Mouse (Mus musculus) midbrain, embryonic 12.5 days (tissue): ENCODE measurements at regions not wholly inside any gene's neighbourhood (a gene's known extent, or its start where the extent isn't known, plus 50 kb on each side); places are given as distances from the start of the nearest gene placed in this dataset.
"Not testable (repeated sequence)": the region's sequence is repeated elsewhere in the genome, so short reads cannot be mapped to it uniquely, and the experiment has no call there.

Source experiments
- ATAC-seq: fragments of 200-750 bp; cut with Nextera tagmentation; 2 replicates; pipeline ENCODE4 v1.8.0; 2017; ENCODE audit warnings: low read depth, moderate TSS enrichment, moderate library complexity; ENCODE audit not compliant: low FRiP score
- H3K27ac ChIP-seq: fragments of 300-500 bp; sonication (generic); replicated peaks from 2 replicates; pipeline ENCODE4 v1.5.1; 2016; ENCODE audit warnings: mild to moderate bottlenecking
- H3K27me3 ChIP-seq: fragments of 300-500 bp; sonication (generic); 2 replicates; pipeline ENCODE4 v1.6.1; 2016; ENCODE audit warnings: mild to moderate bottlenecking
- H3K36me3 ChIP-seq: fragments of 300-500 bp; sonication (generic); 2 replicates; pipeline ENCODE4 v1.6.1; 2016
- H3K4me1 ChIP-seq: fragments of 300-500 bp; sonication (generic); 2 replicates; pipeline ENCODE4 v1.6.1; 2016
- H3K4me2 ChIP-seq: fragments of 300-500 bp; sonication (generic); replicated peaks from 2 replicates; pipeline ENCODE4 v1.6.1; 2016; ENCODE audit warnings: mild to moderate bottlenecking, moderate library complexity
- H3K4me3 ChIP-seq: fragments of 300-500 bp; sonication (generic); 2 replicates; pipeline ENCODE4 v1.5.1; 2016; ENCODE audit warnings: mild to moderate bottlenecking
- H3K9ac ChIP-seq: fragments of 300-500 bp; sonication (generic); replicated peaks from 2 replicates; pipeline ENCODE4 v1.6.1; 2016; ENCODE audit warnings: mild to moderate bottlenecking, moderate library complexity
- H3K9me3 ChIP-seq: fragments of 300-500 bp; sonication (generic); 2 replicates; pipeline ENCODE4 v1.6.1; 2016; ENCODE audit warnings: mild to moderate bottlenecking
- WGBS: fragments of 180-500 bp; shearing (Covaris S2); methylation state at CpG from one replicate; pipeline ENCODE4 v1.1.7; 2016; 5-methylcytosine and 5-hydroxymethylcytosine counted together

DNA sequence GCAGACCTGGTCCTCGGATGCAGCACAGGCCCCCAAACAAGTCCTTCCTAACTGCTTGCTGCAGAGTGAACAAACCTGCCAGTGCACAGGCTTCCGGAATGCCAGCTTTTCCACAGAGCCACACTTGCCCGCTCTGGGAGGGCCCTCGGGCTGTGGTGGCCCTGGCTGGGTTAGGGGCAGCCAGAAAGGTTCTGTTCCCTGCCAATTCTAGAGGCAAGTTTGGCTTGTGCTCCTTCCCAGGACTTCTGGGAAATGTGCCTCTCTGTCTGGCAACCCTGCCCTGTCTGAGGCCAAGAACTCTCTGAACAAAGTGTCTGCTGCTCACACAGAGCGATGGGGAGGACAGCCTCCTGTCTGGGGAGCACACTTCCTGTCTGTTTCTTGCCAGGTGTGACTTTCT, 66.4 kb downstream of the Xrcc2 start:
- Histone ChIP-seq H3K27ac (no peak overlapping the region), H3K9ac (no peak overlapping the region), H3K4me3 (no peak overlapping the region), H3K36me3 (no peaks in the 10 kb centered on the region), H3K4me2 (no peak overlapping the region), H3K4me1 (no peaks in the 10 kb centered on the region), H3K9me3 (no peaks in the 10 kb centered on the region), H3K27me3 (no peaks in the 10 kb centered on the region)
- ATAC-seq = no peak
- WGBS = 91% methylated on average over 5 of the region's 5 CpGs

DNA sequence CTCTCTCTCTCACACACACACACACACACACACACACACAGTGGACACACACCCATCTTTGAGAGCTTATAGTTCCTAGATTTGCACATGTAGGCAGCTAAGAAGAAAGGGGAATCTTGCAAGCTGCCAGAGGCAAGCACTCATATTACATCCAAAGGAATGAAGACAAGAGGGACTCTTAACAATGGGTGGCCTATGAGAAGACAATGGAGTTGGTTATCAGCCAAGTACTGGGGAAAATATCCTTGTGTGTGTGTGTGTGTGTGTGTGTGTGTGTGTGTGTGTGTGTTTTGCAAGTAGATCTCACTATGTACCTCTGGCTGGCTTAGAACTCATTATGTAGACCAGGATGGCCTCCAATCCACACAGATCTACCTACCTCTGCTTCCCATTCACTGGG, 67.5 kb downstream of the Xrcc2 start:
- H3K36me3 ChIP-seq = no peaks in the 10 kb centered on the region
- H3K9ac ChIP-seq = no peak overlapping the region
- no peak overlapping the region for H3K4me2 ChIP-seq
- no peak overlapping the region for H3K4me3 ChIP-seq
- no peak for ATAC-seq
- H3K4me1 ChIP-seq = no peaks in the 10 kb centered on the region
- no peaks in the 10 kb centered on the region for H3K9me3 ChIP-seq
- no peak overlapping the region for H3K27ac ChIP-seq
- no peaks in the 10 kb centered on the region for H3K27me3 ChIP-seq

DNA sequence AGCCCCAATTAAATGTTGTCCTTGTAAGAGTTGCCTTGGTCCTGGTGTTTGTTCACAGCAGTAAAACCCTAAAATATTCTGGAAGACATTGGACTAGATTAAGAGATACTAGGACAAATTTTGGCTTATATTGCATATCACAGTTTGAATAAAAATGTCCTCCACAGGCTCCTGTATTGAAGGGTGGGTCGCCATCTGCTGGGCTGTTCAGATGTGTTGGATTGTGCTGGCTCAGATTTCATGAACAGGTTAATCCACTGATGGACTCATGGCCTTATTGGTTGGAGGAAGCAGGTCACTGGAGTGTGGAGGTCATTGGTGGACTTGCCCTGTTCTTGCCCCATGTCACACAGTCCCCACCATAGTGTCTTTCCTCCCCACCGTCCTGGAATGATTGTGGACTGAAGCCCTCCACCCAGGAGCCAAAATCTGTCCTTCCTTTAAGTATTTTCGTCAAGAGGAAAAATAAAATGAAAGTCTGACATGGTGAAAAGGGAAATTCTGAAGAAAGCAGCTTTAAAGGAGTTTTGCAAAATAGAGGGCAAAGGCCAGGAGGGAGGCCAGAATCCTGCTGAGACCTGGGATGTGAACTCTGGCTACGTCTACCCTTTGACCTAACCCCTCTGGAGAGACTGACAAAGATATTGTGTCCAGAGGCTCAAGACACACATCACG, 72.6 kb downstream of the Xrcc2 start:
- Histone ChIP-seq H3K27ac (no peak overlapping the region), H3K9ac (no peak overlapping the region), H3K4me2 (no peak overlapping the region), H3K36me3 (no peaks in the 10 kb centered on the region), H3K9me3 (0 out of 2 replicates have a peak, but pooled peaks cover 4% of the 10 kb centered on the region), H3K4me1 (no peaks in the 10 kb centered on the region), H3K27me3 (no peaks in the 10 kb centered on the region), H3K4me3 (no peak overlapping the region)
- whole genome bisulfite sequencing = 56% methylated on average over 5 of the region's 5 CpGs
- no peak for ATAC-seq

DNA sequence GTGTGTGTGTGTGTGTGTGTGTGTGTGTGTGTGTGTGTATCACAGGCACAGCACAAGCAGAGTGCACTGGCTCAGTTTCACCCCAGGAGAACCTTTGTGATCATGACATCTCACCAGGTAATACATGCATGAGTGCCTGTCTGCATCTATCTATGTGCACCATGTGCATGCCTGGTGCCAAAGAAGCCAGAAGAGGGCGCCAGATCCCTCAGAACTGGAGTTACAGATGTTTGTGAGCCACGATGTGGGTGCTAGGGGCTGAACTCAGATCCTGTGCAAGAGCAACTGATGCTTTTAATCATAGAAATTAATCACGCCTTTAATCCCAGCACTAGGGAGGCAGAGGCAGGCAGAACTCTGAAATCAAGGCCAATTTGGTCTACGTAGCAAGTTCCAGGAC, 75.9 kb downstream of the Xrcc2 start:
- Histone ChIP-seq H3K9ac (no peak overlapping the region), H3K27ac (no peak overlapping the region), H3K36me3 (no peaks in the 10 kb centered on the region), H3K27me3 (no peaks in the 10 kb centered on the region), H3K4me3 (no peak overlapping the region), H3K4me1 (no peaks in the 10 kb centered on the region), H3K4me2 (no peak overlapping the region), H3K9me3 (0 out of 2 replicates have a peak, but pooled peaks cover 4% of the 10 kb centered on the region)
- ATAC-seq = no peak
- 80% methylated on average over 4 of the region's 4 CpGs for WGBS

DNA sequence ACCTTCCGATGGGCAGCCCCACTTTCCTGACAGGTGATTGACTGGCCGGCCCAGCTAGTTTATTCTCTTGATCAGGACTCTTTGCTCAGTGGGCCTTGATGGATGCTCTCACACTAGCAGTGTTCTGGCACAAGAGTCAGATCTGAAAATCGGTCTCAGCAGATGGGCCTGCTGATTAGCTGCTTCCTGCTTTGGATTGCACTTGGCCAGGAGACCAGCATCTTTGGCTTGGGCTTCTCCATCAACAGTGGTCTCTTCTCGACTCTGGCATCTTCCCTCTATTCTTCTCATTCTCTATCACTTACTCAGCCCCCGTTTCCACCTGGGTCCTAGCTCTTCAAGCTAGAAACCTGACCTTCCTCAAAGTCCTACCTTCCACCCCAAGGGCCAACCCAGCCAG, 77.1 kb downstream of the Xrcc2 start:
- ATAC-seq = no peak
- no peak overlapping the region for H3K27ac ChIP-seq
- no peak overlapping the region for H3K4me2 ChIP-seq
- no peaks in the 10 kb centered on the region for H3K36me3 ChIP-seq
- H3K27me3 ChIP-seq = no peaks in the 10 kb centered on the region
- H3K4me3 ChIP-seq = no peak overlapping the region
- WGBS = 92% methylated on average over 5 of the region's 5 CpGs
- H3K4me1 ChIP-seq = peaks cover 1% of the 10 kb centered on the region; the same call in 1 of the 2 replicates
- 0 out of 2 replicates have a peak, but pooled peaks cover 4% of the 10 kb centered on the region for H3K9me3 ChIP-seq
- no peak overlapping the region for H3K9ac ChIP-seq

DNA sequence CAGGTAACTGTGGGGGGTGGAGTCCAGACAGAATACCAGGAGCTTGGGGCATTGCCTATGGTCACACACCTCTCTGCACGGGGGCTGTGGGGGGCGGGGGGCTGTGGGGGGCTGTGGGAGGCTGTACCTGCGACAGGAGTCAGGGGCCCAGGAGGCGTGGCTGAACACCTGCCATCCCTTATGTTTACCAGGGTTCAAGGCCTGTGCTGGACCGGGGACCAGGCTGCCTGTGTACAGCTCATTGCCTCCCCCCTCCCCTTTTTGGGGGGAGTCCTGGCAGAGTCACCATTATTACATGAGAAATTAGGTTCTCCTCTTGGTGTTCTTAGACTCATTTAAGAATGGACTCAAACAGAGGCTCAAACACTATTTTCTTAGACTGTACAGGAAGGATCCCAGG, 78.5 kb downstream of the Xrcc2 start:
- Histone ChIP-seq H3K4me2 (no peak overlapping the region), H3K9me3 (0 out of 2 replicates have a peak, but pooled peaks cover 4% of the 10 kb centered on the region), H3K4me3 (no peak overlapping the region), H3K27me3 (no peaks in the 10 kb centered on the region), H3K27ac (no peak overlapping the region), H3K4me1 (peaks cover 3% of the 10 kb centered on the region; the same call in 1 of the 2 replicates), H3K36me3 (no peaks in the 10 kb centered on the region), H3K9ac (no peak overlapping the region)
- 71% methylated on average over 5 of the region's 5 CpGs for WGBS
- no peak for ATAC-seq

DNA sequence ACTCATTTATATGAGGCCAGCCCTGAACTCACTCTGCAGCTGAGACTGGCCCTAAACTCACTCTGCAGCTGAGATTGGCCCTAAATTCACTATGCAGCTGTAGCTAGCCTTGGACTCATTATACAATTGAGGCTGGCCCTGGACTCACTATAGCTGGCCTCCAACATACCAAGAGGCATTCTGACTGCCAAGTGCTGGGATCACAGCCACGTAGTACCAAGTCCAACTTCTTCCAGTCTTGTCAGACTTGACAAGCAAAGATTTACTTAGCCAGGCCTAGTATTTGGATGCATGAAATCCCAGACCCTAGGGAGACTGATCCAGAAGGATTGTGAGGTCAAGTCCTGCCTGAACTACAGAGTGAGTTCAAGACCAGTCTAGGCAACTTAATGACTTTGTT, 81.6 kb downstream of the Xrcc2 start:
- H3K27ac ChIP-seq = no peak overlapping the region
- WGBS = 80% methylated on average over 1 of the region's 1 CpGs
- no peaks in the 10 kb centered on the region for H3K27me3 ChIP-seq
- no peaks in the 10 kb centered on the region for H3K36me3 ChIP-seq
- no peak overlapping the region for H3K9ac ChIP-seq
- no peaks in the 10 kb centered on the region for H3K9me3 ChIP-seq
- peaks cover 3% of the 10 kb centered on the region; the same call in 1 of the 2 replicates for H3K4me1 ChIP-seq
- H3K4me2 ChIP-seq = no peak overlapping the region
- ATAC-seq = no peak
- H3K4me3 ChIP-seq = no peak overlapping the region

DNA sequence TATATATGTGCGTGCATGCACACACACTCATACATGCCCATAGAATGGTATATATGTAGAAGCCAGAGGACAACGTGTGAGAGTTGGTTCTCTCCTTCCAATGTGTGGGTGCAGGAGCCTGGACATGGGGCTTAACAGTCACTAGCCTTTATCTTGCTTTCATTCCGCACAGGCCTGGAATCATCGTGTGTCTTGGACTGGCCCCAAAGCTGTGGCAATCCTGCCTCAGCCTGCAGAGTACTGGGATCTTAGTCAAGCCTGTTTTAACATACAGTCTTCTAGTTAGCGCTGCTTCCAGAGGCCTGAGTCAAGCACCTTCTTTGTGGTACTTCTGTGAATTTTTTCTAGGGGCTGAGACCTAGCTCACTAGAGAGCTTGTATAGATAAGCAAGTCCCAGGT, 85.8 kb downstream of the Xrcc2 start:
- Histone ChIP-seq H3K4me1 (peaks cover 3% of the 10 kb centered on the region; the same call in 1 of the 2 replicates), H3K9ac (no peak overlapping the region)

DNA sequence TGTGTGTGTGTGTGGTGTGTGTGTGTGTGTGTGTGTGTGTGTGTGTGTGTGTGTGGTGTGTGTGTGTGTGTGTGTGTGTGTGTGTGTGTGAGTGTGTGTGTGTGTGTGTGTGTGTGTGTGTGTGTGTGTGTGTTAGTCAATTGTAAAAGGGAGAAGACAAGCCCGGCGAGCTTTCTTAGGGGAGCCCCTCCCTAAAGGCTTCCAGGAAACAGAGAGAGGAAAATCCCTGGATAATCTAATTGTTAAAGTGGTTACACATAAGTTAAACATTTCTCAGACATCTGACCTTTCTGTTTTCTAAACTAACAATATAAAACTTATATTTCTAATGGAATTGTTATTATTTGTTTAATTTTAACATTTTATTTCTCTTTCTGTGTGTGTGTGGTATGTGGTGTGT, 86.3 kb downstream of the Xrcc2 start:
- not testable (repeated sequence) for H3K27ac ChIP-seq, H3K4me1 ChIP-seq, H3K9ac ChIP-seq, H3K9me3 ChIP-seq, ATAC-seq, H3K27me3 ChIP-seq, H3K36me3 ChIP-seq, H3K4me3 ChIP-seq, H3K4me2 ChIP-seq
- WGBS = 68% methylated on average over 2 of the region's 2 CpGs

More for the DNA sequence above, 85.8 kb downstream of the Xrcc2 start:
- no peaks in the 10 kb centered on the region for H3K27me3 ChIP-seq
- H3K27ac ChIP-seq = no peak overlapping the region
- ATAC-seq = no peak
- H3K4me2 ChIP-seq = no peak overlapping the region
- H3K36me3 ChIP-seq = no peaks in the 10 kb centered on the region
- 91% methylated on average over 5 of the region's 5 CpGs for WGBS
- no peak overlapping the region for H3K4me3 ChIP-seq
- no peaks in the 10 kb centered on the region for H3K9me3 ChIP-seq

DNA sequence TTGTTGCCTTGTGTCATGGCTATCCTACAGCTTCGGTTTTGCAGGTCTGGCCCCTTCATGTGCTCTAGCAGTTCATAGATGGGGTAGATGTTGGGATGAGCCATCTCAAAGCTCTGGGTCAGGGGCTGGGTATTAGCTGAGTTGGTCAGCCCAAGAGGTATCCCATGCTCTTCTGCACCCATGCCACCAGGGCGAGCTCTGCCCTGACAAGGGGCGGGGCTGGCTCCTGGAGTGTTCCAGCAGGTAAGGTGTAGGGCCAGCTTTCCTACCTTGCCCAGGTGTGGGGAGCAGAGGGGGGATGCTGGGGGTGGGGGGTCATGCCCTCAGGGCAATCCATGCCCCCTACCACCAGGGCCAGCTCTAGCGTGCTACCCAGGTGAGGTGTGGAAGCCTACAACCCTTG, 91.0 kb downstream of the Xrcc2 start:
- no peaks in the 10 kb centered on the region for H3K36me3 ChIP-seq
- ATAC-seq = no peak
- no peaks in the 10 kb centered on the region for H3K9me3 ChIP-seq
- H3K27ac ChIP-seq = no peak overlapping the region
- no peak overlapping the region for H3K4me2 ChIP-seq
- H3K4me3 ChIP-seq = no peak overlapping the region
- WGBS = 92% methylated on average over 4 of the region's 4 CpGs
- no peak overlapping the region for H3K9ac ChIP-seq
- H3K4me1 ChIP-seq = 0 out of 2 replicates have a peak, but pooled peaks cover 3% of the 10 kb centered on the region
- no peaks in the 10 kb centered on the region for H3K27me3 ChIP-seq

DNA sequence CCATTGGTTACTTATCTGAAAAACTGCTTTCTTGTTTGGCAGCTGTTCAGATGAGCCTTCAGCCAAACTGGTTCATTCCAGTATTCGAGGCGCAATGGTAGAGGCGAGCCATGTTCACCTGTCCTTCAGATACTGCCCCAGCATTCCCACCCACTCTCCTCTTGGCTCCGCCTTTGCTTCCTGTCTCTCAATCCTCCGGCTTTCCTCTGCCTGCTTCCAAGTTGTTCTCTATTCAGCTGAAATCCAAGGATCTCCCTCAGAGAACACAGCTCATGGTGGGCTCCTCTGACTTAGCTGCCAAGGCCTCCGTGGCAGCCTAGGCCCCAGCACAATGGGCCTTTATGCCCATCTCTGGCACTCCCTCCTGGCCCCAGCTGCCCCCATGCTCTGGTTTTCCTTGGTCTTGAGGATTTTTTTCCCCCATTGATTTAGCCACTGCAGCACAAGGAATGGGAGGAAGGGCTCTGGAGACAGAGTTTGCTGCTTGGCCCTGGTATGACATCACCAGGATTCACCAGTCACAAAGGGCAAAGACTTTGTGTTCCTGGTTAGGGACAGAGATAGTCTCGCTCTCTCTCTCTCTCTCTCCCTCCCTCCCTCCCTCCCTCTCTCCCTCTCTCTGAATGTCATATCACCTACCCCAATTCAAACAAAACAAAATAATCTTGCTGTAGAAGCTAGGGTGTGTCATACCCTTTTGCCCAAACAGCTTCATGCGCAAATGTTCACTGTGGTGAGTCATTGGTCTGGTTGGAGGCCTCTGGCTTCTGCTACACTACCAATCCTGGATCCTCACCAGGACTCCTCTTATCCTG, 91.6 kb downstream of the Xrcc2 start:
- Histone ChIP-seq H3K36me3 (no peaks in the 10 kb centered on the region), H3K4me2 (no peak overlapping the region), H3K27me3 (no peaks in the 10 kb centered on the region), H3K4me1 (0 out of 2 replicates have a peak, but pooled peaks cover 3% of the 10 kb centered on the region), H3K4me3 (no peak overlapping the region), H3K9me3 (no peaks in the 10 kb centered on the region), H3K9ac (no peak overlapping the region), H3K27ac (no peak overlapping the region)
- WGBS = 81% methylated on average over 8 of the region's 8 CpGs
- ATAC-seq = no peak

DNA sequence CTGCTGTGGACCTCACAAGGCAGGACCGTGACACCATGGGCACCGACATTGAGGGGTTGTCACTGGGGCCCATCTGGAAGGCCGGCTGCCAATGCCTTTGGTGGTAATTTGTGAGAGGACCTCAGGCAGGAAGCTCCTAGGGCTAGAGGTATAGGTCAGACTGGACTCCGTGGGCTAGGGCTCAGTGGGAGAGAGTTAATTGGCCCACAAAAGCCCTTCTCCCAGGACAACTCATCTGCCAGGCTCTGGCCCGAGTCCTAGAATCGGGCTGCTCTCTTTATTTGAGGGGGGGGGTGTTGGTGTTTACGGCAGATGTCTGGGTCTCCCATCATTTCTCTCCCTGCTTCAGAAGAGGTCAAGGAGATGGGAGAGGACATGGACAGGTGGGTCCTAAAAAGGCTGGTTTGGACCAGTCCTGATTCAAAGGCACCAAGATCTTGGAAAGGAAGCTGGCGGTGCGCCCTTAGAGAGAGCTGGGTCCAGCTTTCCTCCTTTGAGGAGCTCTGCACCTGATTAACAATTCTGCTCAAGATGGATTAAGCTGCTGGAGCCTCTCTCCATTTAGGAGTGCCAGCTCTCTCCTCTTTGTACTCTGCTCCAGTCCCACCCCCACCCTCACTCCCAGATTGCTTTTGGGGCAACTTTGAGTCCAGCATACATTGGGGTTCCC, 93.5 kb downstream of the Xrcc2 start:
- 80% methylated on average over 9 of the region's 9 CpGs for WGBS
- H3K27ac ChIP-seq = no peak overlapping the region
- no peak overlapping the region for H3K4me3 ChIP-seq
- H3K4me2 ChIP-seq = no peak overlapping the region
- no peak for ATAC-seq
- H3K27me3 ChIP-seq = no peaks in the 10 kb centered on the region
- no peaks in the 10 kb centered on the region for H3K36me3 ChIP-seq
- H3K4me1 ChIP-seq = 0 out of 2 replicates have a peak, but pooled peaks cover 3% of the 10 kb centered on the region
- H3K9me3 ChIP-seq = no peaks in the 10 kb centered on the region
- no peak overlapping the region for H3K9ac ChIP-seq
